Mouse (Mus musculus): ENCODE results near the gene Snrpd3.
A peak's percentile ranks its signal among the peaks of the same experiment; 100 is the strongest.
"Not testable (repeated sequence)": the region's sequence is repeated elsewhere in the genome, so short reads cannot be mapped to it uniquely, and the experiment has no call there.

Snrpd3 gene

DNA sequence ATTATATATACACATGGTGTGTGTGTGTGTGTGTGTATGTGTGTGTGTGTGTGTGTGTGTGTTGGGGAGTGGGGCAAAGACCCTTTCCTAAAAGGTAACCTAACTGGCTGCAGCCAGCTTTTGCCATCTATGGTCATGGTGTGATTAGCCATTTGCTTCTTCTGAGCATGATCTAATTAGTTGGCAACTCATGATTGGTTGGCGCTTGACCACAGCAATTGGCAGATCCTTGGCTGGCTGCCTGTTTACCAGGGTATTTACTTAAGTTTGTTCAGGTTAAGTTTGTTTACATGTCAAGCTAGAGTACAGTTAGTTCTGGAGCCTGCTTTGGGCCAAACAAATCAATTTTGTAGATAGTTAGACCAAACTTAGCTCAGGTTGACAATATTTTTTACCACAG, 15.7 kb upstream of the Snrpd3 start:
- DNase-seq (ENCODE audit: low read depth, low spot score) = no peak

- no peak for DNase-seq (ENCODE audit: low read depth, low spot score)
Measured at GRCm38 (mm10) chr10:75503692-75504091, 13.7 kb upstream of the Snrpd3 start.

- peak; percentile 16 for DNase-seq (ENCODE audit: low read depth, low spot score)
Measured at GRCm38 (mm10) chr10:75504234-75505129, 12.9 kb upstream of the Snrpd3 start.

GRCm38 (mm10) chr10:75505130-75505495, 12.2 kb upstream of the Snrpd3 start:
- DNase-seq (ENCODE audit: low read depth, low spot score) = no peak

GRCm38 (mm10) chr10:75505928-75506327, 11.4 kb upstream of the Snrpd3 start:
- not testable (repeated sequence) for DNase-seq (ENCODE audit: low read depth, low spot score)

DNA sequence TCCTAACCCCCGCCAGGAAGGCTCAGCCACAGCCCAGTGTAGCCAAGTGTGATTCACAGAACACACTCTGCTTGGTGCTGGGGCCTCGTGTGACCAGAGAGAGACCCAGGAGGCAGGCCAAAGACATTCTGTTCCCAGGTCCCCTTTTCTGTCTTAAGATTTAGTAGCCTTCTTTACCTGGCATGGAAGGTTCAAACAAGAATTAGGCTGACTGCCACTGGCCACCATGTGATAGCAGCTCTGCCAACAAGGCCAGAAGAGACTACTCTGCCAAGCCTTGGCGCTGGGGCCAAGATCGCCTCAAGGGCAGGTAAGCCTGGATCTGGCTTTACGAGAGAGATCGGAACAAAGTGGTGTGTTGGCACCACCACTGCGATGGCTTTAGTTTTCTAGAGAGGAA, 6.9 kb upstream of the Snrpd3 start:
- DNase-seq (ENCODE audit: low read depth, low spot score) = peak; percentile 65

- no peak for DNase-seq (ENCODE audit: low read depth, low spot score)
Measured at GRCm38 (mm10) chr10:75511060-75511459, 6.3 kb upstream of the Snrpd3 start.

- DNase-seq (ENCODE audit: low read depth, low spot score) = no peak
Measured at GRCm38 (mm10) chr10:75511897-75512296, 5.5 kb upstream of the Snrpd3 start.

- no peak for DNase-seq (ENCODE audit: low read depth, low spot score)
Measured at GRCm38 (mm10) chr10:75512796-75513195, 4.6 kb upstream of the Snrpd3 start.

DNA sequence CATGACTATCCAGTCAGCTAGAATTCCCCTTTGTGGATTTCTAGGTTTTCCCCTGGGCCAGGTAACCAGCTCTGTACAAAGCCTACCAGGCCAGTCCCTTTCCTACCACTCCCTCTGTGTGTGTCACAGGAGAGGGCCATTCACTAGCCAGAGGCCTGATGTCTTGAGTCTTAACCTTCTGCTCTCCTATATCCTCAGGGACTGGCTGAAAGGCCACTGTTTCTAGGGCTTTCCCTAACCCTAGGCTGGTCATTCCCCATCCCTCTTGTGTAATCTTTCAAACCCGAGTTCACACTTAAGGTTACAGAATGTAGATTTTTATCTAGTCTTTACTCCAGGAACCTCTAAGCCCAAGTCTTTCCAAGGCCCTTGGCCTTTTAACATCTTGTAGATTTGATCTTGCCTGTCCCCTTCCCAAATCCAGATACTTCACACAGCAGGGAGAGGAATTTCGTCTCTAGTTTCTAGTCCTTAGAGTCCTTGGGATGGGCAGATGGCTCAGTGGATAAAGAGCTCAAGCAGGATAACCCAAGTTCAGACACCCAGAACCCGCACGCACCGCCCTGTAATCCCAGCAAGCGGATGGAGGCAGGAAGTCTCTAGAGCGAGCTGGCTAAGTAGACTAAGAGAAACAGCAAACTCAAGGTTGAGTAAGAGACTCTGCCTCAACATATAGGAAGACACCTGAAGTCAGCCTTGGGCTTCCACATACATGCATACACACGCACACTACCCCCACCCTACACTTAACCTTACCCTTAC, 3.9 kb upstream of the Snrpd3 start:
- no peak for DNase-seq (ENCODE audit: low read depth, low spot score)

DNA sequence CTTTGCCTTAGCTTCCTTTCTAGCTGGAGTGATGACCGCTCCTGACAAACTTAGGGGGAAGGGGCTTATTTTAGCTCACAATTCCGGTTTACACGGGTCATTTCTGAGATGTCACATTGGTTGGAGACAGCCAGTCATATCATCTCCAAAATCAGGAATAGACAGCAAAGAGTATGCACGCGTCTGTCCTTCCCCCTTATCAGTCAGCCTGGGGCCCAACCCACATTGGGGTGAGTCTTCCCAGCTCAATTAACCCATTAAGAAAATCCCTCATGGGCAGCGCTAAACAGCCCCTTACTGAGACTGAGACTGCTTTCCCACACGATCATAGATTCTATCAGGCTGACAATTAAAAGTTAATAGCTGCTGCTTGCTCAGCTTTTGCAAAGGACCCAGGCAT, 3.0 kb upstream of the Snrpd3 start:
- DNase-seq (ENCODE audit: low read depth, low spot score) = no peak

- DNase-seq (ENCODE audit: low read depth, low spot score) = no peak
Measured at GRCm38 (mm10) chr10:75515216-75516037, 1.9 kb upstream of the Snrpd3 start.

DNA sequence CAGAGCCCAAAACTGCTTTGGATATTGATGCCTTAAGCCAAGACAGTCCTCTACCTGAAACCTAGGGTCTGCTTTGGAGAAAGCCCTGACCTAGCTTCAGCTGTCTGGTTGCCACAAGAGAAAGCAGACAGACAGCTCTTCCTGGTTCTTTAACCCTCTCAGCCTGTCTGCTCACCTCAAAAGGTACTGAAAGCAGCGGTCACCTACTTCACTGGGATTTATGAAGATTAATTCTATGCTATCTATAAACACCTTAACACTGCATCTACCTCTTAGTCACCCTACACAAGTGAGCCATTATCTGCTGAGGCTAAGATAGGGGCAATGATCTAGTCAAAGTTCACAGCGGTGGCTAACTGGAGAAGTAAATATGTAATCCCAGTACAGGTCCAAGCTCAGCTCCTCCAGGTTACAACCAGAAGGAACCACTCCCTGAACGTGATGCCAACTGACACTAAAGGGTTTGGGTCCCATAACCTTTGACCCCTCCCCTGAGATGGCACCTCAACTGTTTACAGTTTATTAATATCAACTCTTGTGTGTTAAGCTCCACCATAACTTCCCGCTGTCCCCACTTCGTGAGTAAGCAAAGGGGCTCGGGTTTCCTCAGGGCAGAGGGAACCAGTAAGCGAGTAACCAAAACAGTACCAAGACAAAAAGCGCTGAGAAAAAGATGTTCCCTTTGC, 1.2 kb upstream of the Snrpd3 start:
- no peak for DNase-seq (ENCODE audit: low read depth, low spot score)

- DNase-seq (ENCODE audit: low read depth, low spot score) = peak; percentile 11
Measured at GRCm38 (mm10) chr10:75516724-75517072, 653 bp upstream of the Snrpd3 start.

GRCm38 (mm10) chr10:75517758-75518143, 400 bp downstream of the Snrpd3 start, which contains the start of gene Gucd1:
Gene Gucd1, minus strand, starts transcription at chr10:75517972.
- DNase-seq (ENCODE audit: low read depth, low spot score) = peak; percentile 99

DNA sequence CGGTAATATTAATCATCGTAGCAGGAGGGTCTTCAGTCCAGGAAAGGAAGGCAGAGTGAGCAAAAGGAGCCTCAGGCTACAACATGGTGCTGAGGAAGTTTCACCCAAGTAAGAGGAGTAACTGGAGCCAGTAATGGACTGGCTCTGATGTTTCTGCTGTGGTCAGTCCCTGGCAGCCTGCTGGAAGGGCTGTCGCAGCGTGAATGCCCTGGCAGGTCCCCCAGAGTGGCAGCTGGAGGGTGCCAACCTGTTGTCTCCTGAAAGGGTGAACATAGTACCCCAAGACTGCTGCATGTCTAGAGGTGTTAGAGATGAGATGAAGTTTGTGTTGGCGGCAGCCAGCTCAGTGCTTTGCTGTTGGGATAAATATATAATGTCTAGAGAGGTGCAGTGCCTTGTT, 3.2 kb downstream of the Snrpd3 start:
- no peak for DNase-seq (ENCODE audit: low read depth, low spot score)

DNA sequence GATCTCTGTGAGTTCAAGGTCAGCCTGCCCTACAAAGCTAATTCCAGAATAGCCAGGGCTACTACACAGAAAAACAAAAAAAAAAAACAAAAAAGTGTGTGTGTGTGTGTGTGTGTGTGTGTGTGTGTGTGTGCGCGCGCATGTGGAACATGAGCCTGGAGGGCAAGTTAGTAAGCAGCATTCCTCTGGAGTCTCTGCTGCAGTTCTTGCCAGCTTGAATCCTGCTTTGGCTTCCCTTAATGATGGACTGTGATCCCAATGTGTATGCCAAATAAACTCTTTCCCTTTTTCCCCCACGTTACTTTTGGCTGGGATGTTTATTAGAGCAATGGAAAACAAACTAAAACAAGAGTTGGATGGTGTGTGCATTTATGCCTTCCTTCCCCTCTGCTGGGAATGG, 4.3 kb downstream of the Snrpd3 start:
- DNase-seq (ENCODE audit: low read depth, low spot score) = no peak

DNA sequence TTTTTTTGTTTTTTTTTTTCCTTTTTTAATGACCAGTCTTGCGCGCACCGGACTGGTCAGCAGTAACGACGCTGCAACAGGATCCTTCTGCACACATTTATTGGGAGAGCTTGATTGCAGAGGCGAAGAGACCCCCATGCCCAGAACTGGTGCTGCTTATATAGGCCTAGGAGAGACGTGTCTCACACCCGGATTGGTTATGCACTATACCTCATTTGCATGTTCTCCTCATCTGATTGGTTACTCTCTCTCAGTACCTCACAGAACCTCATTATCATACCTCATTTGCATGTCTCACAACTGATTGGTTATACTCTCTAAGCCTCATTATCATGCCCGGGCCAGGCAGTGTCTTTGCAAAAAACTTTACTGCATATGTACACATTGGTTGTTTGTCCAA, 8.1 kb downstream of the Snrpd3 start:
- DNase-seq (ENCODE audit: low read depth, low spot score) = not testable (repeated sequence)

DNA sequence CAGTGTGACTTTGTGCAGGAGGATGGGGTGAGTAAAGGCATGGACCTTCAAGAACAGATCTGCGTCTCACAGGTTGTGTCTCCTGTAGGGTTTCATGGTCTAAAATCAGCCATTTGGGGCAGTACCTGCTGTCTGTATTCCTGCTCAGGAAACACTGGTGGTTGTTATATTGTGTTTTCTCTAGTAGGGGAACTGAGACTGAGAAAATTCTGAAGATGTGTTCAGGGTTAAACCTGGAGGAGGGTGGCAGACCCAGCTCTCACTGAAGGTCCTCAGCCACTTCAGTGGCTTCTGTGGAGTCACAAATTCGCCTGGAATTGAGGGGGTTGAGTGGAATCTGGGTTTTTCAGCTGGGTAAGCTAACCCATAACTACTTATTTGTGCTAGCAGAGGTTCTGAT, 13.0 kb downstream of the Snrpd3 start:
- DNase-seq (ENCODE audit: low read depth, low spot score) = no peak

DNA sequence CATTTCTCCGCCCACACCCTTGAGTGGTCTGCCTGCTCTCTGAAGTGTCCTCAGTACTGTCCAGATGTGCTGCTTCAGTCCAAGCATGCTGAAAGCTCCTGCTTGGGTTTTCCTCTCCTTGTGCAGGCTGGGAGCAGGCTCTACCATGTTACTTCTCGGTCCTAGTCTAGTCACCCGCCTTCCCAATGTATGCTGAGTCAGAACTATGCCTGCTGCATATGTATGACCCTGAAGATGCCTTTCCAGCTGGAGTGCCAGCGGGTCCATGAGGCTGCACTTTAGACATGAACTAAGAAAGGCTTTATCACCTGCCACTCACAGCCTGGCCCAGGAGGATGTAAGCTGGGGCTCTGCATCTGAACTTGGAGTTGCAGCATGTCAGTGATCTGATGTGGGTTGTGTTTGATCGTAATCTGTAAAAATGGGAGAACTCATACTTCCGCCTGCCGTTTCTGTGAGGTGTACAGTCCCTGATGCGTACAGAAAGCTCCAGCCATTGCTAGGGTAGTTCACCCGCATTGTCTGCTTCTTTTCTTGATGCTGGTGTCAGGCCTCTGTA, 14.3 kb downstream of the Snrpd3 start:
- peak; percentile 26 for DNase-seq (ENCODE audit: low read depth, low spot score)

GRCm38 (mm10) chr10:75534216-75534615, 16.9 kb downstream of the Snrpd3 start:
- no peak for DNase-seq (ENCODE audit: low read depth, low spot score)

Measured in brain, adult 2 months (tissue).